Mouse (Mus musculus) thymus, adult 2 months (tissue): ENCODE measurements around the gene 4931428F04Rik. TPM values are rescaled to one million over a fixed set of nuclear protein-coding genes. Genes with fewer than 3 reads are reported as not detected.
"Not testable (repeated sequence)": the region's sequence is repeated elsewhere in the genome, so short reads cannot be mapped to it uniquely, and the experiment has no call there.

ENCODE experiments used
- DNase-seq: peaks from one replicate; pipeline ENCODE4 v3.0.0; 2021
- H3K27ac ChIP-seq: fragments of 200-500 bp; 2 replicates; pipeline ENCODE4 v1.5.1; 2012; ENCODE audit warnings: low read length, control low read depth; ENCODE audit not compliant: control insufficient read depth, insufficient read depth
- H3K27me3 ChIP-seq: fragments of 200-500 bp; 2 replicates; pipeline ENCODE4 v1.6.1; 2012; ENCODE audit warnings: mild to moderate bottlenecking, low read length, moderate library complexity, mixed read lengths; ENCODE audit not compliant: control insufficient read depth, insufficient read depth
- H3K36me3 ChIP-seq: fragments of 200-500 bp; 2 replicates; pipeline ENCODE4 v1.6.1; 2012; ENCODE audit warnings: mild to moderate bottlenecking, low read length, moderate library complexity; ENCODE audit not compliant: control insufficient read depth, insufficient read depth
- H3K4me1 ChIP-seq: fragments of 200-500 bp; replicated peaks from 2 replicates; pipeline ENCODE4 v1.6.1; 2012; ENCODE audit warnings: low read length; ENCODE audit not compliant: control insufficient read depth, insufficient read depth
- H3K4me3 ChIP-seq: fragments of 200-500 bp; 2 replicates; pipeline ENCODE4 v1.5.1; 2012; ENCODE audit warnings: mild to moderate bottlenecking, low read length, control low read depth, moderate library complexity; ENCODE audit not compliant: control insufficient read depth, insufficient read depth
- CTCF ChIP-seq: fragments of 200-500 bp; IDR thresholded peaks from 2 replicates; pipeline ENCODE4 v1.5.1; 2012; ENCODE audit warnings: mild to moderate bottlenecking, control low read depth, low read length, moderate library complexity, borderline replicate concordance; ENCODE audit not compliant: control insufficient read depth, poor library complexity, insufficient read depth; ENCODE audit errors: extremely low read depth
- POLR2A ChIP-seq: fragments of 200-500 bp; IDR thresholded peaks from 2 replicates; pipeline ENCODE4 v1.6.1; 2012; ENCODE audit warnings: mild to moderate bottlenecking, low read length, control low read depth, moderate library complexity; ENCODE audit not compliant: control insufficient read depth, poor library complexity, insufficient read depth; ENCODE audit errors: extremely low read depth
- WGBS: fragments of 180-500 bp; shearing (Covaris S2); methylation state at CpG from one replicate; pipeline ENCODE4 v1.1.7; 2018; 5-methylcytosine and 5-hydroxymethylcytosine counted together
- polyA plus RNA-seq: library from polyadenylated mRNA; depleted of rRNA; stranded (reverse); fragments of >200 nt; gene quantifications from 2 replicates; pipeline ENCODE4 v1.2.3, GENCODE M21; 2012

Gene 4931428F04Rik
- polyA plus RNA-seq, 1 experiment: 13.6 TPM

DNA sequence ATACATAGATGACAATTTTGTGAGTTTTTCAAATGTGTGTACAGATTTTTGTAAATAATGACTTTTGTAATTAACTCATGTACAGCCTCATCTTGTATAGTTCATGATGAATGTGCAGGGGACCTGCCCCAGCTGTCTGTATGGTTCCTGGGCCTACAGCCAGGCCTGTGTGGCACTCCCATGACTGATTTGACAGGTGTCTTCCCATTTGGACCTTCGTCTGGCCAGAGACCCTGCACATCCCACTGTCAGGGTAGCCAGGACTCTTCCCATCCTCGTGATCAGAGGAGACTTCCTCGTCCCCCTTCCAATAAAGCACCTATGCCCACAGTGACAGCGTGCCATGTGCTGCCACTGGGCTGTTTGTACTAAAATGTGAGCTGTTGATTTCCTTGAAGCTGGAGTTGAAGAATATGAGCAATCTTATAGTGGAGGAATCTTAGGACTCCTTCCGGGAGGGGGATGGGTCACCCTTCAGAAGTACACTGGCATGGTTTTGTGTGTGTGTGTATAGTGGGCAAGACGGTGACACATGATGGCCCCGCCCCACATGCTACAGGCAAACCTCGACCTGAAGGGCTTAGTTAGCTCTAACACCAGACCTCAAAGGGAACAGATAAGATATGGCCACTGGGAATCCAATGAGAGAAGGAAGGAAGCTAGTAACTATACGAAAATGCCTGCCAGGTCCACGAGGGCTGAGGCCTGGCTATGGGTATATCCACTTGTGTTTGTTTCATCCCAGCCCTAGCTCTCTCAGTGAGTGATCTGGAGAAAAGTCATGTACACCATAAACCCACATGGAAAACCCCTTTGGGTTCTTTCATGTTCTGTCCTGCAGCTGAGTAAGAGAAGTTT, 36.8 kb downstream of the 4931428F04Rik start:
- H3K27me3 ChIP-seq: no peaks in the 10 kb centered on the region
- no peak for DNase-seq
- peaks cover 18% of the 10 kb centered on the region for H3K36me3 ChIP-seq
- TF ChIP-seq CTCF: no peak
- H3K4me1 ChIP-seq: peaks cover 13% of the 10 kb centered on the region
- WGBS: 92% methylated on average over 10 of the region's 10 CpGs
- no peak overlapping the region for H3K4me3 ChIP-seq
- no peak overlapping the region for H3K27ac ChIP-seq

DNA sequence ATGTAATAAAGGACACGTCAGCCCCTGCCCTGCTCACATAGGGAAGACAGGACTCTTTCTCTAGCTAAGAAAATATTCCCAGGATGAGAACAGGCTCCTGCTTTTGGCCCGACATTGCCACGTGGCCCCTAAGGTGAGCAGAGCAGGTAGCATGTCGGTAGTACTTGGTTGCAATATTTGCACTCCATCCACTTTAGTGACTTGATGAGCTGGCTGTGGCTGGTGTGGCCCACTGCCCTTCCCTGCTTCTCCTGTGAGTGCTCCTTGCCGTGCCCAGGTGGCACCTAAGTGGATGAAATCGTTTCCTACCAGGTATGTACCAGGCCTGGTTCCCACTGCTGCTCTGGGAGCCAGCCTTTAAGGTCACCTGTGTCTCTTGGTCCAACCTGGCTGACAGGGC, 37.7 kb downstream of the 4931428F04Rik start:
- Histone ChIP-seq H3K4me3 (no peak overlapping the region), H3K4me1 (peaks cover 13% of the 10 kb centered on the region), H3K36me3 (peaks cover 22% of the 10 kb centered on the region), H3K27ac (no peak overlapping the region), H3K27me3 (no peaks in the 10 kb centered on the region)
- WGBS: 93% methylated on average over 6 of the region's 6 CpGs
- TF ChIP-seq POLR2A (no peak), CTCF (no peak)
- no peak for DNase-seq

DNA sequence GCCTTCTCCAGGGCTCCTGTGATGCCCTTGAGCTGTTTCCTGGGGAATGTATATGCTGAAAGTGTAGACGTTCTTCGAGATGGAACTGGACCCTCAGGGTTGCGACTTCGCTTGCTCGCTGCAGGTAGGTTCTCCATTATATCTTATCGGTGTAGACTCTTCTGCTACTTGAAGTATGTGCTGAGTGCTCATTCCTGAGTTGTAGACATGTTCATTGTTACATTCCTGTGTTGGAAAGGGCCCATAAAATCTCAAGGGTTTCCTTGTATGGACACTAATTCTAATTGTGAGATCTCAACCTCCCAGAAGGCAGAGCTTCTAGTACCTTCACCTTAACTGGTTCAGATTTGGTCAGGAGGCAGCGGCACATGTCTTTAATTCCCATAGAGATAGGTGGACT, 48.6 kb downstream of the 4931428F04Rik start:
- Histone ChIP-seq H3K4me1 (no peaks in the 10 kb centered on the region), H3K4me3 (no peak overlapping the region), H3K36me3 (peaks cover 38% of the 10 kb centered on the region), H3K27me3 (no peaks in the 10 kb centered on the region), H3K27ac (no peak overlapping the region)
- 99% methylated on average over 7 of the region's 7 CpGs for WGBS
- no peak for DNase-seq
- TF ChIP-seq POLR2A (no peak), CTCF (no peak)

DNA sequence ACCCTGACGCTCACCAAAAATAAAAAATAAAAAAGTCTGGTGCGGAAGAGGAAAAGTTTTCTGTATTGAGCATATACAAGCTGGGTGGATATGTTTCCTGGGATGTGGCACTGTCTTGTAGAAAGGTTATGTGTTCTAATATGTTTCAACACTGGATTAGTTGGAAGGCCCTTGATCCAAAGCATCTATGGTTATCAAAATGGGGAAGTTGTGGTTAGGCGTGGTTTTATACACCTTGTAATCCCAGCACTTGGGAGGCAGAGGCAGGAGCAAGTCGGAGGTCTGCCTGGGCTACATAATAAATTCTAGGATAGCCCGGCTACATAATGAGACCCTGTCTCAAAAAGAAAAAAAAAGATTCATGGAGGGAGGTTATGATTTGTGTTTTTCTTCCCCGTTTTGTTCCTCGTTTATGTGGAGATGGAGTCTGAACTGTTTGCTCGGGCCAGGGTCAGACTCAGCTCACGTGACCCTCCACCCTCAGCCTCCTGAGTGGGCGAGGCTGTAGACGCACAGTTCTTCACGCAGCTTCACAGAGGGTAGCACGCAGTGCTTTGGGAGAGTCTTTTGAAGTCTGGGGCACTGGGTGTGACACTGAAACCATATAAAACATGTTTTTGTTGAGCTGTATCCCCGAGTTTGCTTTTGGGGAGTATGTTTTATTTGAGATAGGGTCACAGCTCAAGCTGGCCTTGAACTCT, 52.1 kb downstream of the 4931428F04Rik start:
- TF ChIP-seq POLR2A: no peak
- no peak for TF ChIP-seq CTCF
- Histone ChIP-seq H3K27me3 (no peaks in the 10 kb centered on the region), H3K36me3 (peaks cover 47% of the 10 kb centered on the region), H3K4me3 (no peak overlapping the region), H3K4me1 (no peaks in the 10 kb centered on the region), H3K27ac (no peak overlapping the region)
- WGBS: 90% methylated on average over 14 of the region's 14 CpGs
- no peak for DNase-seq

DNA sequence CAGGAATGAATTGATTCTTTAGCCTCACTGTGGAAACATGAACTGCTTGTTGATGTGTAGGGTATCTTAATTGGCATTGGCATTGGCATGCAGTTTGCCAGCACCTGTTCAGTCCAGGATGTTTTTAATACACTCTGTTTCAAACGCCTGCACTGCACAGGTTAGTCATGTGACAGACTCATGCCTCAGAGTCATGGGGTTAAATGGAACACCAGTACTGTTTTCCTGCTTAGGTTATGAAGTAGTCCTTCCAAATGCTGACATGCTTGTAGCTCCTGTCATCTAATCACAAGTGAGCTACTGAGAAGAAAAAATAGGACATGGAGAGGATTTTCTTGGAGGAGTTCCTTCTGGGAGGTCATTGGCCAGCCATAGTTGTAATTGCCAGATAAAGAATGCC, 54.5 kb downstream of the 4931428F04Rik start:
- Histone ChIP-seq H3K36me3 (peaks cover 31% of the 10 kb centered on the region), H3K4me3 (no peak overlapping the region), H3K4me1 (peaks cover 4% of the 10 kb centered on the region), H3K27ac (no peak overlapping the region), H3K27me3 (no peaks in the 10 kb centered on the region)
- no peak for TF ChIP-seq CTCF
- TF ChIP-seq POLR2A: no peak
- DNase-seq: no peak
- 83% methylated on average over 1 of the region's 1 CpGs for WGBS

DNA sequence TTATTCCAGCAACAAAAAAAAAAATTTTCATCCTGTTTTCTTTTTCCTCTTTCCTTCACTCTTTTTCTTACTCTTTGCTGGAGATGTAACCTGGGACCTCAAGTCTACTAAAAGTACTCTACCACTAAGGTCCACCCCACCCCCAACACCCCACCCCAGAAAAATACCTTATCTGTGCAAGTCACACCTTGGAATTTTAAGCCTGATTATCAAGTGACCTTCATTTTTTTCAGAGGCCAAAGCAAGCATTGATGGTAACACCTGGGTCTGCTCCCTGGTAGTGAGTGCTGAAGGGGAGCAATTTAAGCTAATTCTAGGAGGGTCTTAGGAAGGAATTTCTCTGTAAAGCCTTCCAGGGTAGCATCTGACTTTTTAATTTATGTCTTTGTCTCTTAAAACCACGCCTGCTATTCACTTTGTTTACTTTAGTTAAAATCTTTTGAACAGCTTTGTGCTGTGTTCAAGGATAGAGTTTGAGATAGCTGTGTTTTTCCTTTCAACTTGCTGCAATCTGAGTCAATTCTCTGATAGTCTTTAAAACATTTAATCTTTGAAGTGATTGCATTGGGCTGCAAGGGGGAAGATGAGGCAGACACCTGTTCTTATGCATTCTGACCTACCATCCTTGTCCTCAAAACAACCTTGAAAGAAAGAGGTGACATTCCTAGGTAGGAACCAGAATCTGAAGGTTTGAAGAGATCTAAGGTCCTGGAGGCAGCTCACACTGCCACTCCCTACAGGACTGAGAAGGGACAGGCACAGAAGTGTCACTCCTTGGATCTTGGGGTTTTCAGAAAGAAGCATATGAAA, 56.3 kb downstream of the 4931428F04Rik start:
- Histone ChIP-seq H3K4me3 (no peak overlapping the region), H3K4me1 (peaks cover 4% of the 10 kb centered on the region), H3K27ac (no peak overlapping the region), H3K27me3 (no peaks in the 10 kb centered on the region), H3K36me3 (peaks cover 12% of the 10 kb centered on the region)
- TF ChIP-seq CTCF (no peak), POLR2A (no peak)
- 87% methylated on average over 1 of the region's 1 CpGs for WGBS
- no peak for DNase-seq

DNA sequence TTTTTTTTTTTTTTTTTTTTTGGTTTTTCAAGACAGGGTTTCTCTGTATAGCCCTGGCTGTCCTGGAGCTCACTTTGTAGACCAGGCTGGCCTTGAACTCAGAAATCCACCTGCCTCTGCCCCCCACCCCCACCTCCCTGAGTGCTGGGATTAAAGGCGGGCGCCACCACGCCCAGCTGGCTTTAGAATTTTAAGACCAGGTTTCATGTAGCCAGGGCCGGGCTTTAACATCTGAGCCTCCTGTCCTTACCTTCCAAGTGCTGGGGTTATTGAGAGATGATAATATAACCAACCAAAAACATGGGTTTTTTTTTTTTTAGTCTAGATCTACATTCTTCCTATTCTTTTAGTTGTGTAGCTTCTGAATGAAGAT, 57.4 kb downstream of the 4931428F04Rik start:
- not testable (repeated sequence) for H3K4me1 ChIP-seq, H3K27ac ChIP-seq, DNase-seq, H3K4me3 ChIP-seq, H3K27me3 ChIP-seq
- peaks cover 12% of the 10 kb centered on the region for H3K36me3 ChIP-seq
- 97% methylated on average over 4 of the region's 4 CpGs for WGBS
